Mouse (Mus musculus) MEL (cell line): Measurements from ENCODE around the gene Gm10803. TPM values are rescaled to one million over a fixed set of nuclear protein-coding genes. Genes with fewer than 3 reads are reported as not detected.
"Not testable (repeated sequence)": the region's sequence is repeated elsewhere in the genome, so short reads cannot be mapped to it uniquely, and the experiment has no call there.

ENCODE experiments used
- DNase-seq: peaks from one replicate; pipeline ENCODE4 v3.0.0; 2011; ENCODE audit warnings: low read depth, low spot score
- H3K27ac ChIP-seq: 2 replicates; pipeline ENCODE4 v1.5.1; 2012; ENCODE audit warnings: low read depth, mild to moderate bottlenecking, control low read depth, low read length, moderate library complexity; ENCODE audit not compliant: control insufficient read depth
- H3K27me3 ChIP-seq, 2 experiments: fragments of 150-350 bp in 1 of 2; sonication (generic) in 1 of 2; 2 replicates each; pipeline ENCODE4 v1.6.1; 2012; ENCODE audit warnings: low read length in 2 of 2, mild to moderate bottlenecking in 2 of 2, improper control_type of control experiment in 1 of 2, moderate library complexity in 1 of 2; ENCODE audit not compliant: insufficient read depth in 2 of 2, control insufficient read depth in 1 of 2
- H3K36me3 ChIP-seq, 2 experiments: 2 replicates each; pipeline ENCODE4 v1.6.1; 2012 to 2014; ENCODE audit warnings: low read length in 2 of 2, improper control_type of control experiment in 1 of 2, inconsistent platforms in 1 of 2, mild to moderate bottlenecking in 1 of 2; ENCODE audit not compliant: insufficient read depth in 2 of 2, control insufficient read depth in 1 of 2
- H3K4me1 ChIP-seq, 2 experiments: fragments of 150-350 bp in 1 of 2; sonication (generic) in 1 of 2; 2 replicates each; pipeline ENCODE4 v1.6.1; 2012; ENCODE audit warnings: low read length in 2 of 2, improper control_type of control experiment in 1 of 2, mild to moderate bottlenecking in 1 of 2; ENCODE audit not compliant: insufficient read depth in 2 of 2, control insufficient read depth in 1 of 2
- H3K4me3 ChIP-seq, 2 experiments: fragments of 150-350 bp in 1 of 2; sonication (generic) in 1 of 2; 2 replicates each; pipeline ENCODE4 v1.5.1; 2012; ENCODE audit warnings: low read depth in 2 of 2, low read length in 2 of 2, mild to moderate bottlenecking in 2 of 2, moderate library complexity in 2 of 2, control low read depth in 1 of 2, improper control_type of control experiment in 1 of 2; ENCODE audit not compliant: control insufficient read depth in 1 of 2, insufficient read depth in 1 of 2
- H3K79me2 ChIP-seq: 2 replicates; pipeline ENCODE4 v1.6.1; 2012; ENCODE audit warnings: mild to moderate bottlenecking, low read length, moderate library complexity; ENCODE audit not compliant: control insufficient read depth, poor library complexity, insufficient read depth
- H3K9ac ChIP-seq: 2 replicates; pipeline ENCODE4 v1.6.1; 2012; ENCODE audit warnings: low read depth, mild to moderate bottlenecking, control low read depth, low read length, moderate library complexity; ENCODE audit not compliant: control insufficient read depth, poor library complexity, severe bottlenecking
- H3K9me3 ChIP-seq: fragments of 150-350 bp; sonication (generic); replicated peaks from 2 replicates; pipeline ENCODE4 v1.6.1; 2012; ENCODE audit warnings: mild to moderate bottlenecking, low read length, improper control_type of control experiment, moderate library complexity; ENCODE audit not compliant: insufficient read depth
- CHD1 ChIP-seq: IDR thresholded peaks from 2 replicates; pipeline ENCODE4 v1.6.1; 2012; ENCODE audit warnings: low read depth, mild to moderate bottlenecking, inconsistent platforms, low read length, improper control_type of control experiment
- CHD2 ChIP-seq: IDR thresholded peaks from 2 replicates; pipeline ENCODE4 v1.6.1; 2011; ENCODE audit warnings: low read length, improper control_type of control experiment
- ELF1 ChIP-seq: IDR thresholded peaks from 2 replicates; pipeline ENCODE4 v1.6.1; 2014; ENCODE audit warnings: low read depth, mild to moderate bottlenecking, inconsistent platforms, low read length, improper control_type of control experiment, moderate library complexity
- HCFC1 ChIP-seq: IDR thresholded peaks from 2 replicates; pipeline ENCODE4 v1.6.1; 2012; ENCODE audit warnings: low read depth, mild to moderate bottlenecking, inconsistent platforms, low read length, improper control_type of control experiment, moderate library complexity
- JUND ChIP-seq: IDR thresholded peaks from 2 replicates; pipeline ENCODE4 v1.6.1; 2011; ENCODE audit warnings: low read depth, mild to moderate bottlenecking, improper control_type of control experiment, low read length
- MAX ChIP-seq: IDR thresholded peaks from 2 replicates; pipeline ENCODE4 v1.6.1; 2011; ENCODE audit warnings: low read length, improper control_type of control experiment
- MEF2A ChIP-seq: IDR thresholded peaks from 2 replicates; pipeline ENCODE4 v1.6.1; 2014; ENCODE audit warnings: low read depth, mild to moderate bottlenecking, inconsistent platforms, low read length, improper control_type of control experiment; ENCODE audit not compliant: poor library complexity, insufficient replicate concordance, severe bottlenecking; ENCODE audit errors: extremely low read depth
- MXI1 ChIP-seq: IDR thresholded peaks from 2 replicates; pipeline ENCODE4 v1.6.1; 2011; ENCODE audit warnings: mild to moderate bottlenecking, low read depth, low read length, improper control_type of control experiment
- MYB ChIP-seq: IDR thresholded peaks from 2 replicates; pipeline ENCODE4 v1.6.1; 2011; ENCODE audit warnings: mild to moderate bottlenecking, low read depth, low read length, improper control_type of control experiment
- NELFE ChIP-seq: IDR thresholded peaks from 2 replicates; pipeline ENCODE4 v1.6.1; 2011; ENCODE audit warnings: low read depth, low read length, improper control_type of control experiment
- NRF1 ChIP-seq: IDR thresholded peaks from 2 replicates; pipeline ENCODE4 v1.6.1; 2014; ENCODE audit warnings: low read depth, mild to moderate bottlenecking, inconsistent platforms, low read length, improper control_type of control experiment, moderate library complexity; ENCODE audit not compliant: poor library complexity, insufficient read depth, severe bottlenecking
- POLR2AphosphoS2 ChIP-seq: IDR thresholded peaks from 2 replicates; pipeline ENCODE4 v1.6.1; 2011; ENCODE audit warnings: low read length, improper control_type of control experiment
- POLR2AphosphoS5 ChIP-seq: IDR thresholded peaks from 2 replicates; pipeline ENCODE4 v1.6.1; 2012; ENCODE audit warnings: low read depth, borderline replicate concordance, mild to moderate bottlenecking, inconsistent platforms, low read length, moderate library complexity, mixed read lengths
- RAD21 ChIP-seq: IDR thresholded peaks from 2 replicates; pipeline ENCODE4 v1.6.1; 2011; ENCODE audit warnings: mild to moderate bottlenecking, low read depth, low read length, improper control_type of control experiment
- SMC3 ChIP-seq: IDR thresholded peaks from 2 replicates; pipeline ENCODE4 v1.6.1; 2011; ENCODE audit warnings: low read depth, low read length, improper control_type of control experiment
- TCF12 ChIP-seq: IDR thresholded peaks from 2 replicates; pipeline ENCODE4 v1.6.1; 2014; ENCODE audit warnings: low read depth, mild to moderate bottlenecking, inconsistent platforms, low read length, improper control_type of control experiment, moderate library complexity
- UBTF ChIP-seq: IDR thresholded peaks from 2 replicates; pipeline ENCODE4 v1.6.1; 2012; ENCODE audit warnings: low read depth, mild to moderate bottlenecking, inconsistent platforms, low read length, improper control_type of control experiment, moderate library complexity, borderline replicate concordance; ENCODE audit not compliant: insufficient read depth
- USF2 ChIP-seq, 2 experiments: IDR thresholded peaks; 2 replicates each; pipeline ENCODE4 v1.6.1; 2011 to 2012; ENCODE audit warnings: improper control_type of control experiment in 2 of 2, low read length in 2 of 2, borderline replicate concordance in 1 of 2, inconsistent platforms in 1 of 2, low read depth in 1 of 2, mild to moderate bottlenecking in 1 of 2; ENCODE audit not compliant: insufficient read depth in 1 of 2
- ZC3H11A ChIP-seq: IDR thresholded peaks from 2 replicates; pipeline ENCODE4 v1.6.1; 2012; ENCODE audit warnings: low read depth, mild to moderate bottlenecking, inconsistent platforms, low read length, improper control_type of control experiment
- ZKSCAN1 ChIP-seq: IDR thresholded peaks from 2 replicates; pipeline ENCODE4 v1.6.1; 2012; ENCODE audit warnings: low read depth, mild to moderate bottlenecking, inconsistent platforms, low read length, improper control_type of control experiment, moderate library complexity
- polyA plus RNA-seq, 2 experiments: library from polyadenylated mRNA; stranded (reverse) in 1 of 2; unstranded in 1 of 2; fragments of >175 nt in 1 of 2; fragments of >200 nt in 1 of 2; gene quantifications; 2 replicates each; pipeline versions ENCODE4 v1.2.1 to v1.2.4; 2012; ENCODE audit warnings: low replicate concordance in 2 of 2, low read depth in 1 of 2; ENCODE audit not compliant: insufficient read length in 2 of 2, insufficient read depth in 1 of 2, missing spikeins in 1 of 2
- total RNA-seq: library from RNA; depleted of rRNA; stranded (reverse); fragments of 300-350 nt; gene quantifications from 2 replicates; pipeline ENCODE4 v1.2.3, GENCODE M21; 2012; rRNA removed

Gene Gm10803
- total RNA-seq: not detected in 2 replicates
- not detected for polyA plus RNA-seq

DNA sequence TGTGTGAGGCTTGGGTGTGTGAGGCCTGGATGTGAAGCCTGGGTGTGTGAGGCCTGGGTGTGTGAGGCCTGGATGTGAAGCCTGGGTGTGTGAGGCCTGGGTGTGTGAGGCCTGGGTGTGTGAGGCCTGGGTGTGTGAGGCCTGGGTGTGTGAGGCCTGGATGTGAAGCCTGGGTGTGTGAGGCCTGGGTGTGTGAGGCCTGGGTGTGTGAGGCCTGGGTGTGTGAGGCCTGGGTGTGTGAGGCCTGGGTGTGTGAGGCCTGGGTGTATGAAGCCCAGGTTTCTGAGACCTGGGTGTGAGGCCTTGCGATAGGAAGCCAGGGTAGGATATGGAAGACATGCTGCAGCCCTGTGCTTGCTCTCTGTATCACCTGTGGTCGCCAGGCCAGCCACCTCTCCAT, at the start of gene Gm10803:
TSS of gene Gm10803 (plus strand) at position 301 of the 400 bp plus-strand sequence.
- H3K79me2 ChIP-seq, H3K36me3 ChIP-seq, DNase-seq, H3K9ac ChIP-seq, H3K27ac ChIP-seq, H3K4me1 ChIP-seq, H3K27me3 ChIP-seq, H3K4me3 ChIP-seq, H3K9me3 ChIP-seq: not testable (repeated sequence)

GRCm38 (mm10) chr2:93510839-93511238, 49.5 kb upstream of the Gm10803 start:
- no peaks in the 10 kb centered on the region for H3K79me2 ChIP-seq
- no peaks in the 10 kb centered on the region for H3K9me3 ChIP-seq
- no peaks in the 10 kb centered on the region for H3K36me3 ChIP-seq
- peaks cover 2 to 6% of the 10 kb centered on the region in 2 experiments for H3K27me3 ChIP-seq
- no peak overlapping the region for H3K27ac ChIP-seq
- no peak overlapping the region for H3K4me3 ChIP-seq
- no peak overlapping the region for H3K9ac ChIP-seq
- no peaks in the 10 kb centered on the region for H3K4me1 ChIP-seq
- DNase-seq: no peak
- TF ChIP-seq NRF1 (no peak), NELFE (no peak), ELF1 (no peak)

- no peak for DNase-seq
- Histone ChIP-seq H3K27me3 (peaks cover 2 to 8% of the 10 kb centered on the region in 2 experiments), H3K4me1 (no peaks in the 10 kb centered on the region), H3K9me3 (no peaks in the 10 kb centered on the region), H3K36me3 (no peaks in the 10 kb centered on the region), H3K9ac (no peak overlapping the region), H3K4me3 (no peak overlapping the region), H3K27ac (no peak overlapping the region), H3K79me2 (no peaks in the 10 kb centered on the region)
- TF ChIP-seq ZC3H11A: no peak
- no peak for TF ChIP-seq CHD2
- TF ChIP-seq CHD1: no peak
- TF ChIP-seq, all 39 proteins: peak for 0
Measured at GRCm38 (mm10) chr2:93512130-93512529, 48.2 kb upstream of the Gm10803 start.

GRCm38 (mm10) chr2:93515246-93515645, 45.1 kb upstream of the Gm10803 start:
- DNase-seq: no peak
- Histone ChIP-seq H3K9ac (no peak overlapping the region), H3K4me1 (no peaks in the 10 kb centered on the region), H3K79me2 (no peaks in the 10 kb centered on the region), H3K27ac (no peak overlapping the region), H3K4me3 (no peak overlapping the region), H3K9me3 (no peaks in the 10 kb centered on the region), H3K36me3 (no peaks in the 10 kb centered on the region), H3K27me3 (peaks cover 4 to 17% of the 10 kb centered on the region in 2 experiments; a peak in 3 of 4 replicates)
- TF ChIP-seq RAD21: no peak
- no peak for TF ChIP-seq SMC3
- TF ChIP-seq UBTF: no peak
- no peak for TF ChIP-seq POLR2AphosphoS2
- TF ChIP-seq USF2 (IDR thresholded peaks at IDR 0.05; ENCODE audit: borderline replicate concordance in 1 of 2, insufficient read depth in 1 of 2, low read depth in 1 of 2, low read length in 2 of 2): no peak
- no peak for TF ChIP-seq ZKSCAN1
- TF ChIP-seq POLR2AphosphoS5: no peak
- no peak for TF ChIP-seq MXI1
- TF ChIP-seq TCF12: no peak
- no peak for TF ChIP-seq MAX
- TF ChIP-seq HCFC1: no peak
- TF ChIP-seq MYB: no peak
- no peak for TF ChIP-seq MEF2A
- no peak for TF ChIP-seq CHD1
- no peak for TF ChIP-seq JUND
- TF ChIP-seq ZC3H11A: no peak
